Mouse (Mus musculus): ENCODE results near the gene Stk25.

DNA sequence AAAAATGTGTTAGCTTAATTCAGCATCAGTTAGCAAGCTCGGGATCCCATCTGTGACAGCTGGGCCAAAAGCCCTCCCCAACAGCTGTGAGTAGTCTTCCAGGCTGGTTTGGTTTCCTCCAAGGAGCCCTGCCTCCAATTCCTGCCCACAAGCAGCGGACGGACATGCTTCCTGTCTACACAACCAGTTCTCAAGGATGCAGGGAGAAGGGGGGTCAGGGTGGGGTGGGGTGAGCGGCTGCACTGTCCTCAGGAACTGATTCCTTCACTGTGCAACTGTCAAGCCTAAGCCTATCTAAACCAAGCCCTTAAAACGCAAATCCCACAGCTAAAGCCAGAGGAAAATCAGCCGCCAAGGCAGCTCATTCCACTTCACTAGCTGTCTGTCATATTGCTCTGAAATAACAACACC is 24.0 kb downstream of the Stk25 start:
- TF ChIP-seq CTCF (IDR thresholded peaks at IDR 0.05; ENCODE audit: low read depth, low read length) (no peak; the same call in 1 of the 2 replicates), POLR2A (IDR thresholded peaks at IDR 0.05; ENCODE audit: borderline replicate concordance, low read depth, low read length) (no peak)
